Mouse (Mus musculus) gastrocnemius, postnatal 14 days (tissue): ENCODE measurements around the gene Mrpl4. TPM values are rescaled to one million over a fixed set of nuclear protein-coding genes. Genes with fewer than 3 reads are reported as not detected.

ENCODE experiments used
- DNase-seq: peaks from one replicate; pipeline ENCODE4 v3.0.0; 2021; ENCODE audit warnings: mixed read lengths
- intact Hi-C: fragments of 180-260 bp; cut with DNase I; formaldehyde crosslinking; loops from one replicate; pipeline ENCODE4 v1.15.1; 2025; ENCODE audit warnings: low total_unique reads
- total RNA-seq, 2 experiments: library from RNA; stranded (reverse); gene quantifications; 2 replicates each; pipeline ENCODE4 v1.2.3; 2021

Mrpl4 gene
- total RNA-seq, 2 experiments from 2014 or later, result 50.8 to 54.9 TPM

GRCm38 (mm10) chr9:21012368-21012767, 9.8 kb downstream of the Mrpl4 start:
- no peak for DNase-seq
- intact Hi-C loops, result no loop called here

GRCm38 (mm10) chr9:21014691-21015570, 12.4 kb downstream of the Mrpl4 start:
- intact Hi-C loops, result no loop called here
- peak; percentile 63 for DNase-seq

DNA sequence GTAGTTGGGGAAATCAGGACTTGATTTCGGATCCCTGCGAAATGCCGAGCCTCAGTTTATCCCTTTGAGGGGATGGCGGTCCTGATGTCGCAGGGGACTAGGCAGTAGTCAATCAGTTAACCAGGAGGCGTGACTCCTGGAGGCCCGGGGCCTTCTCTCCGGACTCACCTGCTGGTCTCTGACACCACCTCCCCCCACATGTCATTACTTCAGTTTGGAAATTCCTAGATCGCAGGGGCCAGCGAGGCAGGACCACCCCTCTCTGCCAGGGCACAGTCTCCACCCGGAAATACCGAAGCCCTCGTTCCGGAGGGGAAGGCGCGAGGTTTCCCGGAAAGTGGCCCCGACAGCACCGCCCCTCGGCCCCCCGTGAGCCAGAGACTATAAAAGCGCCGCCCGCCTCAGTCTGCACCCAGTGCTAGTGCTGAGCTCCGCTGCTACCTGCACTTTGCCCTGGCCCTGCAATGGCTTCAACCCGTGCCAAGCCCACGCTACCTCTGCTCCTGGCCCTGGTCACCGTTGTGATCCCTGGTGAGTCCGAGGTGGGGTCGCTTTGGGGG, 13.1 kb downstream of the Mrpl4 start, which contains the start of gene Icam1:
TSS of gene Icam1 (plus strand) at position 415 of the 560 bp plus-strand sequence.
- DNase-seq, result peak; percentile 64
- intact Hi-C loops, result no loop called here

- intact Hi-C loops, result no loop called here
These were observed 14.0 kb downstream of the Mrpl4 start for GRCm38 (mm10) chr9:21016331-21017176.

DNA sequence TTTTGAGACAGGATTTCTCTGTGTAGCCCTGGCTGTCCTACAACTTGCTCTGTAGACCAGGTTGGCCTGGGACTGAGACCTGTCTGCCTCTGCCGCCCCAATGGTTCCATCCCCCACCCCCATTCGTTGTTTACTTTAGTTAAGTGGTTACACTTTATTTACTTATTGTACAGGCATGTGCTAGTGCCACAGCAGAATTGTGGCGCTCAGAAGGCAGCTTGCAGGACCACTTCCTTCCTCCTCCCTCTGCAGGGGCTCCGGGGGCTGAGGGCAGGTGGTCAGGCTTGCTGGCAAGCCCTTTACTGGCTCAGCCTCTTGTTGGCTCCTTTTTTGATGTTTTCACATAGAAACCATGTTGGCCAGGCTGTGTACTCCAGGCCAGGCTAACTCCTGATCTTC, 14.6 kb downstream of the Mrpl4 start:
- no peak for DNase-seq
- intact Hi-C loops, result no loop called here

More at GRCm38 (mm10) chr9:21016331-21017176, 14.0 kb downstream of the Mrpl4 start:
- DNase-seq, result no peak

GRCm38 (mm10) chr9:21018600-21018999, 16.1 kb downstream of the Mrpl4 start:
- intact Hi-C loops, result no loop called here
- DNase-seq, result no peak

GRCm38 (mm10) chr9:21021363-21021762, 18.8 kb downstream of the Mrpl4 start:
- no peak for DNase-seq

GRCm38 (mm10) chr9:21022288-21022687, 19.8 kb downstream of the Mrpl4 start:
- DNase-seq, result no peak
- intact Hi-C loops, result no loop called here

More at GRCm38 (mm10) chr9:21021363-21021762, 18.8 kb downstream of the Mrpl4 start:
- intact Hi-C loops, result no loop called here

DNA sequence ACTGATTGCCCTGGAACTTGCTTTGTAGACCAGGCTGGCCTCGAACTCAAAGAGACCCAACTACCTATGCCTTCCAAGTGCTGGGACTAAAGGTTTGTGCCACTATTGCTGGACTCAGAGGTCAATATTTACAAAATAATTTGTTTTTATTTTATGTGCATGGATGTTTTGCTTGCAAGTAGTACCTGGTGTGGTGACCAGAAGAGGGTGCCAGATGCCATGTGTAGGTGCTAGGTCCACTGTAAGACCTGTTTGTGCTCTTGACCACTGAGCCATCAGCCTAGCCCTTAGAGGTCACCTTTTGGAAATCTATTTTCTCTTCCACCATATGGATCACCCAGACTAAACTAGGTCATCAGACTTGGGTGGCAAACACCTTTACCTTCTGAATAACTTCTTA, 20.2 kb downstream of the Mrpl4 start:
- intact Hi-C loops, result no loop called here
- no peak for DNase-seq

DNA sequence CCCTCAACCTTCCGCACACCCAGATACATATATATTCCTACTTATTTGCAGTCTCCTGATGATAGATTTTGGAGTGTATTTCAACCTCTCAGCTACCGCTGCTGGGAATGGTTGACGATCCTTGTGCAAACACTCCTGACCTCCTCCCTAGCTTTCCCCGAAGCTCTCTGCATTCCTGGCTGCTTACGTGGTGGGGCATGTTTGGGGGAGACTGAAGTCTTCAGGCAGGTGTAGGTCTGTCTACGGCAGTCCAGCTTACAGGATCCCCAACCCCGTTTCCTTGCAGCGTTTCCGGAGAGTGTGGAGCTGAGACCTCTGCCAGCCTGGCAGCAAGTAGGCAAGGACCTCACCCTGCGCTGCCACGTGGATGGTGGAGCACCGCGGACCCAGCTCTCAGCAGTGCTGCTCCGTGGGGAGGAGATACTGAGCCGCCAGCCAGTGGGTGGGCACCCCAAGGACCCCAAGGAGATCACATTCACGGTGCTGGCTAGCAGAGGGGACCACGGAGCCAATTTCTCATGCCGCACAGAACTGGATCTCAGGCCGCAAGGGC, 22.8 kb downstream of the Mrpl4 start:
- intact Hi-C loops, result no loop called here
- no peak for DNase-seq

GRCm38 (mm10) chr9:21026849-21027248, 24.3 kb downstream of the Mrpl4 start:
- intact Hi-C loops, result no loop called here
- no peak for DNase-seq

DNA sequence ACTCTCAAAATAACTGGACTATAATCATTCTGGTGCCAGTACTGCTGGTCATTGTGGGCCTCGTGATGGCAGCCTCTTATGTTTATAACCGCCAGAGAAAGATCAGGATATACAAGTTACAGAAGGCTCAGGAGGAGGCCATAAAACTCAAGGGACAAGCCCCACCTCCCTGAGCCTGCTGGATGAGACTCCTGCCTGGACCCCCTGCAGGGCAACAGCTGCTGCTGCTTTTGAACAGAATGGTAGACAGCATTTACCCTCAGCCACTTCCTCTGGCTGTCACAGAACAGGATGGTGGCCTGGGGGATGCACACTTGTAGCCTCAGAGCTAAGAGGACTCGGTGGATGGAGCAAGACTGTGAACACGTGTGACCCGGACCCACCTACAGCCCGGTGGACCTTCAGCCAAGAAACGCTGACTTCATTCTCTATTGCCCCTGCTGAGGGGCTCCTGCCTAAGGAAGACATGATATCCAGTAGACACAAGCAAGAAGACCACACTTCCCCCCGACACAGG, 25.3 kb downstream of the Mrpl4 start:
- intact Hi-C loops, result no loop called here
- DNase-seq, result no peak

- intact Hi-C loops, result no loop called here
- DNase-seq, result no peak
These were observed 26.1 kb downstream of the Mrpl4 start for GRCm38 (mm10) chr9:21028560-21029110.

- intact Hi-C loops, result loop anchor here (5.0 kb wide), 1 partner anchor 108 kb away; no protein-coding TSS in a partner anchor
- DNase-seq, result peak; percentile 85
These were observed 26.9 kb downstream of the Mrpl4 start, which contains the start of gene Icam4 for GRCm38 (mm10) chr9:21029291-21030054. Icam4 (plus strand) TSS chr9:21029373.

GRCm38 (mm10) chr9:21030055-21030600, 27.6 kb downstream of the Mrpl4 start:
- intact Hi-C loops, result loop anchor here (5.0 kb wide), 1 partner anchor 107 kb away; no protein-coding TSS in a partner anchor
- peak; percentile 11 for DNase-seq

- intact Hi-C loops, result loop anchor here (5.0 kb wide), 1 partner anchor 106 kb away; no protein-coding TSS in a partner anchor
- DNase-seq, result peak; percentile 87
These were observed 28.3 kb downstream of the Mrpl4 start for GRCm38 (mm10) chr9:21030781-21031250.

GRCm38 (mm10) chr9:21031251-21031895, 28.8 kb downstream of the Mrpl4 start:
- intact Hi-C loops, result loop anchor here (5.0 kb wide), 1 partner anchor 106 kb away; no protein-coding TSS in a partner anchor
- peak; percentile 75 for DNase-seq
